Mouse (Mus musculus) liver, adult 2 months (tissue): ENCODE results near the gene C87436.

Source experiments
- CTCF ChIP-seq: fragments of 200-500 bp; IDR thresholded peaks from 2 replicates; pipeline ENCODE4 v1.5.1; 2011; ENCODE audit warnings: low read depth, low read length, control low read depth
- POLR2A ChIP-seq: fragments of 200-500 bp; IDR thresholded peaks from 2 replicates; pipeline ENCODE4 v1.6.1; 2011; ENCODE audit warnings: low read length, control low read depth; ENCODE audit not compliant: insufficient read depth; ENCODE audit errors: extremely low read depth

DNA sequence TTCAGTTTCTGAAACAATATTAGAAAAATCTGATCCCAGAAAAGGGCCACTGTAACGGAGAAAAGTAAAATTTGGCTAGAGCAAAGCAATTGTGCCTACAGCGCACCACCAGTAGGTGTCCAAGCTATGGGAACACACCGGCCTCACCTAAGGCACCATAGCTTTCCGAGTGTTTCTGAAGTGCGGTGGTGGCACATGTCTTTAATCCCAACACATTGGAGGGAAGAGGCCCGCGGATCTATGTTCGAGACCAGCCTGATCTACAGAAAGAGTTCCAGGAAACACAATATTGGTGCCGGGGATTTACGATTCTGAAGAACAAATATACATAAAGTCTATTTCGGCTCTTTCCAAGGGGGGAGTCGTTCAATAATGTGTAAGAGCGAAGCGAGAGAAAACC is 463 bp upstream of the C87436 start:
- TF ChIP-seq CTCF (peak; percentile 66), POLR2A (no peak)
